Mouse (Mus musculus): ENCODE measurements around the gene Tlcd2. TPM values are rescaled to one million over a fixed set of nuclear protein-coding genes. Genes with fewer than 3 reads are reported as not detected.

Tlcd2 gene
- total and polyA plus RNA-seq, 3 experiments: 7.6 to 22.2 (median 9.7) TPM

- DNase-seq: no peak
Measured at GRCm38 (mm10) chr11:75466731-75467505, 5.4 kb downstream of the Tlcd2 start.

DNA sequence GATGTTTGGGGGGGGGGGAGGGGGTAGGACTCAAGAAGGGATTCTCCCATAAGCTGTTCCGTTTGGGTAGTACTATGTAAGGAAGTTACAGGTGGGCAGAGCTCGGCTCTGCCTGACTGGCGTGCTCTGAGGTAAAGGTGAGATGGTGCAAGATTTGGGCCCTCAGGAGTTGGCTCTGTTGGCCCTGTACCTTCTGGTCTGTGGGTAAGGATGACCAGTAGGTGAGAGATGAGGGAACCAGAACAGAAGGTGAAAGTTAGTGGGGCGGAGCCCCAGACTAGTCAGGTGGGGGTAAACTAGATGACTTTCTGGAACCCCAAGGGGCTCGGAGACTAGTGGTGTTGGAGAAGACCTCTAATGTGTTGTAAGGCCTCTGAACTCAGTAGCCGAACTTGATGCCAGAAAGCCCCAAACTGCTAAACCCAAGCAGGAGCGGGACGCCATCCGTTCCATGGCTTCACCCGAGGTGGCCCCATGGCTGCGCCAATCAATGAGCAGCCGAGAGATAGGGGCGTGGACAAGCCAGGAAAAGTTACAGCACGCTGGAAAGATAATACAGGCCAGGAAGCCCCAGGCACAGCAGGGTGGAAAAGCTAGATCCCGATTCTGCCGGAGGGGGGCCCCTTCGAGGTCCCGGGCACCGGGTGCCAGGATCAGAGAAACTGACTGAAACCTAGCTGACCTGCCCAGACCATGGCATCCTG, 6.1 kb downstream of the Tlcd2 start:
- peak; percentile 88 for DNase-seq

GRCm38 (mm10) chr11:75468410-75468809, 6.9 kb downstream of the Tlcd2 start:
- DNase-seq: no peak

GRCm38 (mm10) chr11:75469261-75469660, 7.7 kb downstream of the Tlcd2 start:
- no peak for DNase-seq

GRCm38 (mm10) chr11:75470675-75471074, 9.2 kb downstream of the Tlcd2 start:
- no peak for DNase-seq

DNA sequence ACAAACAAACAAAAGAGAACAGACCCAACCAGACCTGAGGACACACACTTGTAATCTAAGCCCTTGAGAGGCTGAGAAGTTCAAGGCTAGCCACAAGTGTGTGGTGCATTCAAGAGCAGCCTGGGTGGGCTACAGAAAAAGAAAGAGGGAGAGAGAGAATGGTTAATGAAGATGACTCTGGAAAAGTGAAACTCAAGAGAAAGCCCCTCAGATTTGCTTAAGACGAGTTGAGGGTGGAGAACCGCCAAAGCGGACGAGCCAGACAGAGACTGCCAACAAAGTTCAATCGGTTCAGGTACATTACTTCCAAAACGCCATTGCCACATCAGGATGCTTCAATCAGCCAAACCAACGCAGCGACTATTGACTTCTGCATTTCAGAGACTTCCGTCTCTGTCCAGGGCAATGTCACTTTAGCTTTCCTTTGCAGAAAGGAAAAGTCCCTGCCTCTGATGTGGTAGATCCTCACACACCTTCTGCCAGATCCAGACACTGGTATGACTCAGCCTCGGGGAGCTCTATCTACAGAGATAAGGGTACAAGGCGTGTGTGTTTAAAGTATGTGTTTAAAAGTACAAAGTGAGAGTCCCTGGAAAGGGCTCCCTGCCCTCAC, 11.1 kb downstream of the Tlcd2 start:
- no peak for DNase-seq

DNA sequence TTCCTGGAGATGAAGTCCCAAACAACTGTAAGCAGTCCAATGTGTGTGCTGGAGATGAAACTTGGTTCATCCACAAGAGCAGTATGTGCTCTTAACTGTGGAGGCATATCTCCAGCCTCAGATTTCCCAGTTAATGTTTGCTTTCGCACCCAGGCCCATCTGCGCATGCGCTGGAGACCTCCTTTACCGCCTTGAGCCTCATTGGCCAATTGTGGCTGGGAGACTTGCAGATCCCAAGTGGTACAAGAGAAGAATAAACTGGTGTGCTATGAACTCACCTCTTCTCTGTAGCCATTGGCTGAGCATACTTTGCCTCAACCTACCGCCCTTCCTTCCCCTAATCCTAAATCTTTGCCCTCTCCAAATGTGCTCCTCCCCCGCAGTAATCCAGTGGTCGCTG, 11.9 kb downstream of the Tlcd2 start:
- DNase-seq: no peak

DNA sequence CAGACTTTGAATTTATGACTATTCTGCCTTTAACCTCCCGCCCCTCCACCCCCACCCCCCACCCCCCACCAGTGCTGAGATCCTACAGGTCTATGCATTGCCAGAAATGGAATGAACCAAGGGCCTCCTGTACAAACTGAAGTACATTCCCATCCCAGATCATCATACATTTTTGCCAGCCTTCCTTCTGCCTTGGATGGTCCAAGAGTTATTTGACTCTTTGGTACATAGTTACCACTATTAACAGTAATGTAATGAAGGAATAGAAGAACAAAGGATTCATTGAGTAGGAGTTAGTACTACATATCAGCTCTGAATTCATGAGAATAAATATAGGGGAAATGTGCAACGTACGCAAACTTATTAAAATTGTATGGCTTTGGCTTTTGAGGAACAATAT, 24.7 kb downstream of the Tlcd2 start:
- no peak for DNase-seq

DNA sequence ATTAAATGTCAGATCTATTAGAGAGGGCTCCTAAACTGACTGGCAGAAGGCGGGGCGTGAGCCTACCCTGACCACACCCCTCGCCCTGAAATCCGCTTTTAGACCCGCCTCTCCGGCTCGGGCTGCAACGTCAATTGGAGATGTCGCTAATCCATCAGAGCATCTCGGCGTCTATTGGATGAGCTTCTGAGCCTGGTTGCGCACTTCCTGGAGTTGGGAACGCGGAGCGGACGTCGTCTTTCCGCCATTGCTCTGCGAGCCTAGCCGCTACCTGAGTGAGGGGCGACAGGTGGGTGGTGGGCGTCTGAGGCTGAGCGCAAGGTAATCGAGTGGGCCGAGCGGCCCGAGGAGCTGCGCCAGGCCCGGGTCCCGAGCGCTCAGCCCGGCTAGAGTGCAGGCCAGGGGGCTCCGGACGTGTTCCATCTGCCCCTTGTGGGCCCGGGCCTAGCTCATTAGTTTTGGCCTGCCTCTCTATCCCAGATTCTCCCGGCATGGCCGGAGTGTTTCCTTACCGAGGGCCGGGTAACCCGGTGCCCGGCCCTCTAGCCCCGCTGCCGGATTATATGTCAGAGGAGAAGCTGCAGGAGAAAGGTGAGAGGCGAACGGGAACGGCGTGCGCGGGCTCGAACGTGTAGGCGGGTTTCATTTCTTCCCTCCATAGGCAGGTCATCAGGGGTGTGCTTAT, 25.2 kb downstream of the Tlcd2 start, which contains the start of gene Prpf8:
Prpf8 (plus strand) TSS at position 216 of the 685 bp plus-strand sequence.
- peak; percentile 99 for DNase-seq

- no peak for DNase-seq
Measured at GRCm38 (mm10) chr11:75487496-75487895, 26.0 kb downstream of the Tlcd2 start.

GRCm38 (mm10) chr11:75494296-75495049, 33.0 kb downstream of the Tlcd2 start:
- no peak for DNase-seq

DNA sequence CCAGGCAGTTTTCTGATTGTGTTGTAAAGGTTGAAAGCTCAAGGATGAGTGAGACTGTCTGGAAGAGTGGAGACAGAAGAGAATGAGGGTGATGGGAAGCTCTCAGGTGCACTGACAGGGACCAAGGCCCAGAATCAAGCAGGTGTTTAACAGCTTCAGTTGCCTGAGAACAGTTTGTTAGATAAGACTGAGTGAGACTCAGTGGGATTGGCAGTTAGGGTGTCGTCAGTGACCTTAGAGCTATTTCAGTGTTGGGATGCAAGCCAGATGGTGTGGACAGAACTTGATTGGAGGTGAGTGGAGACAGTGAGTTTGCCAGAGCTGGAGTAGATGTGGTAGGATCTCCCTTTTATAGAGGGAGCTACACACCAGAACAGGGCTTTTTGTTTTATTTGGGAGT, 36.6 kb downstream of the Tlcd2 start:
- DNase-seq: peak; percentile 49

- no peak for DNase-seq
Measured at GRCm38 (mm10) chr11:75508162-75508561, 46.6 kb downstream of the Tlcd2 start.

DNA sequence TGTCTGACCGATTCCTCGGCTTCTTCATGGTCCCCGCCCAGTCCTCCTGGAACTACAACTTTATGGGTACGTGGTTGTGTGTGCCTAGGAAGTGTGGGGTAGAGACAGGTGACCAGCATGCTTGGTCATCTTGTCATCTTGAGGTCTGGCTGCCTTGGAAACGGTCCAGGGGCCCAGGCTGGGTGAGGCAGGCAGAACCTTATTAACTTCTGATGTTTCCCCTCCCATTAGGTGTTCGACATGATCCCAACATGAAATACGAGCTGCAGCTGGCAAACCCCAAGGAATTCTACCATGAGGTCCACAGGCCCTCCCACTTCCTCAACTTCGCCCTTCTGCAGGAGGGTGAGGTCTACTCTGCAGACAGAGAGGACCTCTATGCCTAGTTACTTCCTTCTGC, 47.4 kb downstream of the Tlcd2 start:
- DNase-seq: no peak

DNA sequence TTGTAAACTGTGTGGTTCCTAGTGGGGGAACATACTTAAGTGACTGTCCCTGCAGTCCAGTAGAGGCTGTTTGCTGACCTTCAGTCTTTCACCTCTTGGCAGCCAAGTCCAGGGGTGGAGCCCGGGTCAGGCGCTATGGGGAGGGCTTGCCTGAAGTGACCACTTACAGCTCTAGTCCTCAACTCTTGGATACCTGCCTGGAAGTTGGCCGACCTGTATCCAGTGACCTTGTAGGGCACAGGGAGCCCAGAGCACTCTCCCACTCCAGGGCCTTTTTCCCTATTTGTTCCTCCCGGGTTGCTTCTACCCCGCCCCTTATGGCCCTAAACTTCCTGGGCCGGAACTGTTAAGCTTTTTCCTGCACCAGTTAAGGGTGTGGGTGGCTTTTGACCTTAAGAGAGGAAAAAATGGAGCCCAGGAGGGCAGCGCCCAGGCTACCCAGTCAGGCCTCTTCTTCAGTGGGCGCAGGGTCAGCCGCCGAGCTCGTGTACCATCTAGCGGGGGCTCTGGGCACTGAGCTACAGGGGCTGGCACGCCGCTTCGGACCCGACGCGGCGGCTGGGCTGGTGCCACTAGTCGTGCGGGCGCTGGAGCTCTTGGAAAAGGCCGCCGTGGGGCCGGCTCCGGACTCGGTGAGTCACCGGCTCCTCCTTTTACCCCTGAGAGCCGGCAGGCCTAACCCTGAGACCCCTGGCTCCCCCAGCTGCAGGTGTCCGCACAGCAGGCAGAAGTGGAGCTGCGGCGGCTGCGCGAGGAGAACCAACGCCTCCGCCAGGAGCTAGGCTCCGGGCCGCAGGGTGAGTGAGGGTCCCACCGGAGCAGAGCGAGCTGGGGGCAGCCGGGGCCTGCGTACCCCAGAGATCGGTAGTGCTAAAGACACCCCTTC, 48.5 kb downstream of the Tlcd2 start, which contains the start of gene Rilp:
Rilp (plus strand) TSS at position 354 of the 886 bp plus-strand sequence.
- DNase-seq: peak; percentile 89

DNA sequence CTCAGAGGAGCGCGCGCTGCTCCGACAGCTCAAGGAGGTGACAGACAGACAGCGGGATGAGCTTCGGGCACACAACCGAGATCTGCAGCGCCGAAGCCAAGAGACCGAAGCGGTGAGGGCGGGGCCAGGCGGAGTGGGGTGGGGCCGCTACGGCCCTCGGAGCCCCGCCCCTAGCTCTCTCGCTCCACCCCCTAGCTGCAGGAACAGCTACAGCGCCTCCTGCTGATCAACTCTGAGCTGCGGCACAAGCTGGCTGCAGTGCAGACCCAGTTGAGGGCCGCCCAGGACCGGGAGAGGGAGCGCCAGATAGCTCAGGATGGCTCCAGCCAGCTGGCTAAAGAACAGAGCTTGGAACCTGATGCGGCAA, 49.1 kb downstream of the Tlcd2 start:
- DNase-seq: peak; percentile 95

DNA sequence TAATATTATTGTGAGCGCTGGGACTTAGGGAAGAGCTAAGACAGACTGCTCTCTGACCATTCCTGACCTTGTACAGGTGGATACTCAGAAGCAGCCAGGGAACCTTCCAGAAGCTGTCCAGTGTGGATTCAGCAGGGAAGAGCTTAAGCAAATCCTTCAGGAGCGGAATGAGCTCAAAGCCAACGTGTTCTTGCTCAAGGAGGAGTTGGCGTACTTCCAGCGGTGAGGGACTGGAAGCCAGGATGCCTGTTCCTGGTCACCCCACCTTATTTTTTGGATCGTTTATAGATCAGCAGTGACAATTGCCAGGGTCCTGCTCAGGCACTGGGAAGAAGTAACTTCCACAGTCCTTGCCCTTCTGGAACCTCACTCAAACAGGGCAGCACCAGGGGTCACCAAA, 49.7 kb downstream of the Tlcd2 start:
- DNase-seq: peak; percentile 49

GRCm38 (mm10) chr11:75512301-75513018, 50.9 kb downstream of the Tlcd2 start:
- no peak for DNase-seq

DNA sequence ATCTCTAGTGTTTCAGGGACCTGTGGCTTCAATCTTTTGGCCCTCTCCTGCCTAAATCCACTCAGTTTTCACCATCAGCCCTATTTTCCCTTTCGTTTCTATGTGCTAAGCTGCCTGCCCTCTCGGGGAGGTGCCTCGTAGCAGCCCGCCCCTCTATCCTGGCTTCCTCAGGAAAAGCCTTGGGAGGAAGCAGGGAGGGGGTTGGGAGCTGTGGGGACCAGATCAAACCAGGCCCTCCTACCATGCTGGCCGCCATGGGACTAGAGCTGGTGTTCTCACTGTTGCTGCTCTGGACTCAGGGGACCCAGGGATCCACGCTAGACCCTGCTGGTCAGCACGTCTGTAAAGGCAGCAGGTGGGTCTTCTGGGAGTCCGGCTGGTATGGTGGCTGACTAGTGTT, 51.8 kb downstream of the Tlcd2 start, which contains the start of gene Scarf1:
Scarf1 (plus strand) TSS at position 205 of the 400 bp plus-strand sequence.
- peak; percentile 70 for DNase-seq

- DNase-seq: no peak
Measured at GRCm38 (mm10) chr11:75515186-75515585, 53.7 kb downstream of the Tlcd2 start.

Data from adrenal gland, adult 2 months (tissue).